Mouse (Mus musculus): ENCODE measurements around the gene Tmem120b. TPM values are rescaled to one million over a fixed set of nuclear protein-coding genes. Genes with fewer than 3 reads are reported as not detected.

Tmem120b gene
- polyA plus RNA-seq, 1 experiment from 2014 or later: 19.8 TPM

DNA sequence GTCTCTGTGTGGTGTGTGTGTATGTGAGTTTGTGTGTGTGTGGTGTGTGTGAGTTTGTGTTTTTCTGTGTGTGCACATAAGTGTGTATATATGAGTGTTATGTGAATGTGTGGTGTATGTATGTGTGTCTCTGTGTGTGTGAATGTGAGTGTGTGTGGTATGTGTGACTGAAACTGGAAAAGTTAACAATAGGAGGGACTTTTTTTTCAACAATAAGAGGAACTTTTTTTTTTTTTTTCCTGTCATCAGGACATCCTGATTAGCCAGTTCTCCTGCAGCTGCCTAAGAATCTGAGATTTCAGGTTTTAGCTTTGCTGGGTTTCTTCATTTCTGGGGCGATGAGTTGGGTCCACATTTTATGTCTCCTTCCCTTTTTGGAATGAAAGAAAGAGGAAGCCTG, 11.4 kb downstream of the Tmem120b start:
- H3K9me3 ChIP-seq (ENCODE audit: control insufficient read depth, low read length): peaks cover 2% of the 10 kb centered on the region; the same call in 1 of the 2 replicates
- no peak overlapping the region for H3K4me3 ChIP-seq (ENCODE audit: low read length)
- H3K4me1 ChIP-seq (ENCODE audit: control insufficient read depth, insufficient read depth, low read depth, low read length): peaks cover 16% of the 10 kb centered on the region
- H3K27ac ChIP-seq (ENCODE audit: low read depth, low read length): no peak overlapping the region
- H3K4me2 ChIP-seq (ENCODE audit: low read length): no peak overlapping the region
- no peak for ATAC-seq
- no peaks in the 10 kb centered on the region for H3K36me3 ChIP-seq (ENCODE audit: control insufficient read depth, insufficient read depth, low read length)
- H3K9ac ChIP-seq (ENCODE audit: low read depth, low read length): no peak overlapping the region
- H3K27me3 ChIP-seq (replicated peaks; ENCODE audit: control insufficient read depth, insufficient read depth, low read length): no peaks in the 10 kb centered on the region
- WGBS: 86% methylated on average over 1 of the region's 1 CpGs

DNA sequence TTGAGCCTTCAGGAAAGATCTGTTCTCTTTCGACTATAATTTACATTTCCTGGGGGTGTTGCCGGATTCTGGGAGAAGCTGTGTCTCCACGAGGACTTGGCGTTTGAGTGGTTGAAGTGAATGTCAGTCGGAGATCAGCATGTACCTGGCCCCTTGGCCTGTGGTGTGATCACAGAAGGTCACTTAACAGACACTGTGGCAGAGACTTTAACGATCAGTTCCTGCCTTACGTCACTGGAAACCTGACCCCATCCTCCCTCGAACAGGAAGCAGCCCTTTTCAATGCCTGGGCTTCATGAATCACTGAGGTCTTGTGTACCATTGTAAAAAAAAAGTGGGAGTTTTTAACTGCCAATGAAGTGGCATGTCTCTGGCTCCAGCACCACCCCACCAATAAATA, 11.8 kb downstream of the Tmem120b start:
- Histone ChIP-seq H3K27me3 (replicated peaks; ENCODE audit: control insufficient read depth, insufficient read depth, low read length) (no peaks in the 10 kb centered on the region), H3K4me1 (ENCODE audit: control insufficient read depth, insufficient read depth, low read depth, low read length) (peaks cover 16% of the 10 kb centered on the region), H3K27ac (ENCODE audit: low read depth, low read length) (no peak overlapping the region), H3K4me2 (ENCODE audit: low read length) (no peak overlapping the region), H3K9me3 (ENCODE audit: control insufficient read depth, low read length) (peaks cover 2% of the 10 kb centered on the region; the same call in 1 of the 2 replicates), H3K9ac (ENCODE audit: low read depth, low read length) (no peak overlapping the region), H3K36me3 (ENCODE audit: control insufficient read depth, insufficient read depth, low read length) (no peaks in the 10 kb centered on the region), H3K4me3 (ENCODE audit: low read length) (no peak overlapping the region)
- 85% methylated on average over 8 of the region's 8 CpGs for WGBS
- ATAC-seq: no peak

DNA sequence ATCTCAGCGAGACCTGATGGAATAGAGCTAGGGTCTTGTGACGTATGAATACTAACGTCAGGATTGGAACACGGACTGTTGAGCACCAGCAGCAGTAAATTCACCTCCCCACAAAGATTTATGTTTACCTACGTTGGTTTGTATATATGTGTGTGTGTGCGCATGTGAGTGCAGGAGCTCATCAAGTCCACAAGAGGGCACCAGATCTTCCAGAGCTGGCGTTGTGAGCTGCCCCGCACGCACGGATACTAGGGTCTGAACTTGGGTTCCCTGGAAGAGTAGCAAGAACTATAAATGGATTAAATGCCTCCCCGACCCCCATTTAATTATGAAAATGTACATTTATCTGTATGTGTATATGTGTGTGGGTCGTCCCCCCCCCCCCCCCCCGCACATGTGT, 12.3 kb downstream of the Tmem120b start:
- no peaks in the 10 kb centered on the region for H3K27me3 ChIP-seq (replicated peaks; ENCODE audit: control insufficient read depth, insufficient read depth, low read length)
- no peak overlapping the region for H3K4me3 ChIP-seq (ENCODE audit: low read length)
- H3K27ac ChIP-seq (ENCODE audit: low read depth, low read length): no peak overlapping the region
- peaks cover 2% of the 10 kb centered on the region; the same call in 1 of the 2 replicates for H3K9me3 ChIP-seq (ENCODE audit: control insufficient read depth, low read length)
- H3K4me2 ChIP-seq (ENCODE audit: low read length): no peak overlapping the region
- no peaks in the 10 kb centered on the region for H3K36me3 ChIP-seq (ENCODE audit: control insufficient read depth, insufficient read depth, low read length)
- no peak for ATAC-seq
- 98% methylated on average over 13 of the region's 13 CpGs for WGBS
- no peak overlapping the region for H3K9ac ChIP-seq (ENCODE audit: low read depth, low read length)
- H3K4me1 ChIP-seq (ENCODE audit: control insufficient read depth, insufficient read depth, low read depth, low read length): peaks cover 13% of the 10 kb centered on the region

DNA sequence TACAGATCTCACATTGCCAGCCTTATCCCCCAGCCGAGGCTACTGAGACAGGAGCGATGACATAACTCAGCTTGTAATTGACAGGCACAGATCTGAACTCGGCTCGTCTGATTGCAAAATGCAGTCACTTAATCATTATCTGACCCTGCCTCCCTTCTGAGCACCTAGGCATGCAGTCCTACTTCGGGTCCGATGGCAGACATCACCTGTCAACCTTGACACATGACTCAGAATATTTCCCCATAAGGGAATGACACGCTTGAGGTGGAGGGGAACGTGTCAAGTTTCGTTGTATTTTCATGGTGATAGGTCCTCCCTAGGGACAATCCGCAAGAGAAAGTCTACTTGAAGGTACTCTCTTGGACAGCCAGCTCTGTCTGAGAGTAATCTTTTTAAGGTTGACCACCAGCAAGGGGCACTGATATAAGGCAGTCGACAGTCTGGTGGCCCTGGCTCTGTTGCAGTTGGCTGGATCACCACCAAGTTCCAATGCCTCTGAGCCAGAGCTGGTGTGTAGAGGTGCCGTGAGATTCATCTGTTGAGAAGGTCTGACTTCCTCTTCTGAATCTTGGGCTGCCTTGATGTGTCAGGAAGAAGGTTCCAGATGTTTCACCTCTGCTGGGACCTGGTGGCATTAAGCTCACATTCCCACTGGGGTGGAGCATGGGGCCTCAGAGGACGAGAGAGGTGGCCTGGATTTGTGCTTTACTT, 15.3 kb downstream of the Tmem120b start:
- 71% methylated on average over 13 of the region's 13 CpGs for WGBS
- H3K27me3 ChIP-seq (replicated peaks; ENCODE audit: control insufficient read depth, insufficient read depth, low read length): no peaks in the 10 kb centered on the region
- no peak for ATAC-seq

GRCm38 (mm10) chr5:123086501-123086900, 18.3 kb downstream of the Tmem120b start:
- Histone ChIP-seq H3K4me1 (ENCODE audit: control insufficient read depth, insufficient read depth, low read depth, low read length) (no peaks in the 10 kb centered on the region), H3K36me3 (ENCODE audit: control insufficient read depth, insufficient read depth, low read length) (peaks cover 3% of the 10 kb centered on the region; the same call in 1 of the 2 replicates), H3K9ac (ENCODE audit: low read depth, low read length) (no peak overlapping the region), H3K4me2 (ENCODE audit: low read length) (no peak overlapping the region), H3K27ac (ENCODE audit: low read depth, low read length) (no peak overlapping the region), H3K4me3 (ENCODE audit: low read length) (no peak overlapping the region), H3K27me3 (replicated peaks; ENCODE audit: control insufficient read depth, insufficient read depth, low read length) (no peaks in the 10 kb centered on the region), H3K9me3 (ENCODE audit: control insufficient read depth, low read length) (no peaks in the 10 kb centered on the region)
- ATAC-seq: no peak
- 87% methylated on average over 2 of the region's 2 CpGs for WGBS

More for the DNA sequence above, 15.3 kb downstream of the Tmem120b start:
- Histone ChIP-seq H3K9me3 (ENCODE audit: control insufficient read depth, low read length) (peaks cover 2% of the 10 kb centered on the region; the same call in 1 of the 2 replicates), H3K36me3 (ENCODE audit: control insufficient read depth, insufficient read depth, low read length) (no peaks in the 10 kb centered on the region), H3K4me2 (ENCODE audit: low read length) (no peak overlapping the region), H3K9ac (ENCODE audit: low read depth, low read length) (no peak overlapping the region), H3K27ac (ENCODE audit: low read depth, low read length) (no peak overlapping the region), H3K4me1 (ENCODE audit: control insufficient read depth, insufficient read depth, low read depth, low read length) (no peaks in the 10 kb centered on the region), H3K4me3 (ENCODE audit: low read length) (no peak overlapping the region)

GRCm38 (mm10) chr5:123088784-123089183, 20.6 kb downstream of the Tmem120b start:
- no peaks in the 10 kb centered on the region for H3K27me3 ChIP-seq (replicated peaks; ENCODE audit: control insufficient read depth, insufficient read depth, low read length)
- no peak overlapping the region for H3K27ac ChIP-seq (ENCODE audit: low read depth, low read length)
- no peak for ATAC-seq
- H3K9ac ChIP-seq (ENCODE audit: low read depth, low read length): no peak overlapping the region
- no peak overlapping the region for H3K4me3 ChIP-seq (ENCODE audit: low read length)
- H3K36me3 ChIP-seq (ENCODE audit: control insufficient read depth, insufficient read depth, low read length): peaks cover 3% of the 10 kb centered on the region; the same call in 1 of the 2 replicates
- WGBS: 93% methylated on average over 4 of the region's 4 CpGs
- H3K4me2 ChIP-seq (ENCODE audit: low read length): no peak overlapping the region
- no peaks in the 10 kb centered on the region for H3K4me1 ChIP-seq (ENCODE audit: control insufficient read depth, insufficient read depth, low read depth, low read length)
- H3K9me3 ChIP-seq (ENCODE audit: control insufficient read depth, low read length): no peaks in the 10 kb centered on the region

- Histone ChIP-seq H3K27me3 (replicated peaks; ENCODE audit: control insufficient read depth, insufficient read depth, low read length) (no peaks in the 10 kb centered on the region), H3K27ac (ENCODE audit: low read depth, low read length) (no peak overlapping the region), H3K4me1 (ENCODE audit: control insufficient read depth, insufficient read depth, low read depth, low read length) (no peaks in the 10 kb centered on the region), H3K9me3 (ENCODE audit: control insufficient read depth, low read length) (no peaks in the 10 kb centered on the region), H3K9ac (ENCODE audit: low read depth, low read length) (no peak overlapping the region), H3K36me3 (ENCODE audit: control insufficient read depth, insufficient read depth, low read length) (peaks cover 3% of the 10 kb centered on the region; the same call in 1 of the 2 replicates), H3K4me3 (ENCODE audit: low read length) (no peak overlapping the region), H3K4me2 (ENCODE audit: low read length) (no peak overlapping the region)
- WGBS: 83% methylated on average over 10 of the region's 10 CpGs
- no peak for ATAC-seq
These were observed 22.5 kb downstream of the Tmem120b start for GRCm38 (mm10) chr5:123090560-123091306.

DNA sequence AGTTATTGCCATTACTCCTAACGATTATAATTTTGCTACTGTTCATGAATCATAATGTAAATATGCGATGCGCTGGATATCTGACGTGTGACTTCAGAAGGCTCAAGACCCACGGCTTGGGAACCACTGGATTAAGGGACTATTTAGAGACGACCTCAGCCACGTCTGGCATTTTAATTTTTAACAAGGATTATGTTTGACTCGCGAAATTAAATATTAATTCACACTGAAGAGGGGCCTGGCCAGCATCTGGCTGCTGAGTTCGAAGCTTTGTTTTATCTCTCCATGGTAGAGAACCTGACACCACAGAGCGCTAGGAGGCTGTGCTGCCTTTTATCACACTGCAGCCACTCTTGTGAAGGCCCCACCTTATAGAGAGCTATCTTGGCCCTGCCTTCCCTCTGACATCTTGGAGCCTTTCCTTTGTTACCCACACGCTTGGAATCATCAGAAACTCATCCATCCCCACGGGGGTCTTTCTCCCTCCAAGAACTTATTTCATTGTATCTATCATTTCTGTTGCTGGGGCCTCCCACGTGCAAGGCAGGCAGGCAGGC, 24.9 kb downstream of the Tmem120b start:
- no peaks in the 10 kb centered on the region for H3K27me3 ChIP-seq (replicated peaks; ENCODE audit: control insufficient read depth, insufficient read depth, low read length)
- H3K27ac ChIP-seq (ENCODE audit: low read depth, low read length): no peak overlapping the region
- no peaks in the 10 kb centered on the region for H3K9me3 ChIP-seq (ENCODE audit: control insufficient read depth, low read length)
- 80% methylated on average over 14 of the region's 14 CpGs for WGBS
- no peak overlapping the region for H3K9ac ChIP-seq (ENCODE audit: low read depth, low read length)
- no peak overlapping the region for H3K4me3 ChIP-seq (ENCODE audit: low read length)
- H3K36me3 ChIP-seq (ENCODE audit: control insufficient read depth, insufficient read depth, low read length): peaks cover 3% of the 10 kb centered on the region; the same call in 1 of the 2 replicates
- no peaks in the 10 kb centered on the region for H3K4me1 ChIP-seq (ENCODE audit: control insufficient read depth, insufficient read depth, low read depth, low read length)
- no peak overlapping the region for H3K4me2 ChIP-seq (ENCODE audit: low read length)
- ATAC-seq: no peak

Data from hindbrain, embryonic 16.5 days (tissue).